Mouse (Mus musculus) fat pad, adult 2 months (tissue): ENCODE measurements around the gene Psmd1.

Experiments used
- DNase-seq: peaks from one replicate; pipeline ENCODE4 v3.0.0-alpha.2; 2011; ENCODE audit warnings: low read depth, low spot score; ENCODE audit errors: extremely low read depth

The Psmd1 gene

DNA sequence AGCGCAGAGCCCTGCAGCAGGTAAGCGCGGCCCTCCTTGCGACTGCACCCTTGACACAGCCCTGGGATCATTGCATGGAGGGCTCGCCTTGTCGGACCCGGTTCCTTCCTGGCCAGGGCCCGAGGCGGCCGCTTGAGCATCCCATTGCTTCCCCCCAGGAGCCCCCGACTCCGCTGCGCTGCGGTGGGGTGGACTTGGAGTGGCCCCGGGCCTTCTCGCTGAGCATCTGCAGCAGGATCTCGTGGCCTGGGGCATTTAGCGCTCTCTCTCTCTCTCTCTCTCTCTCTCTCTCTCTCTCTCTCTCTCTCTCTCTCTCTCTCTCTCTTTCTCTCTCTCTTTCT lies 90.6 kb downstream of the Psmd1 start:
- DNase-seq, result no peak

DNA sequence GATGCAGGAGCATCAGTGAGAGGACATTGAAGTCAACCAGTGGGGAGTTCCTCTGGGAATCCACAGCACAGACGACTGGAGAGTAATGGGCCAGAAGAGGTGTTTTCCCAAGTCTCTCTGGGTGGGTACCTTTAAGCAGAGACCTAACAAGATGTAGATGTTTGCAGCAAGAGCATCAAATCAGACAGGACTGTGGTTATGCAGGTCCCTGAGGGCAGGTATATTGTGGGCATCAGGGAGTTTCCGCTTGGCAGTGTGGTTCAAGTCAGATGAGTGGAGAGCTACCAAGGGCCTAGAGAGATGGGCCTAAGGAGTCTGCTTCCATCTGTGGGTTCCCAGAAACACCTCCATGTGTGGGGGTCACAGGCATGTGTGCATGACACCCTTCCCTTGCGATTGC lies 91.9 kb downstream of the Psmd1 start:
- no peak for DNase-seq

DNA sequence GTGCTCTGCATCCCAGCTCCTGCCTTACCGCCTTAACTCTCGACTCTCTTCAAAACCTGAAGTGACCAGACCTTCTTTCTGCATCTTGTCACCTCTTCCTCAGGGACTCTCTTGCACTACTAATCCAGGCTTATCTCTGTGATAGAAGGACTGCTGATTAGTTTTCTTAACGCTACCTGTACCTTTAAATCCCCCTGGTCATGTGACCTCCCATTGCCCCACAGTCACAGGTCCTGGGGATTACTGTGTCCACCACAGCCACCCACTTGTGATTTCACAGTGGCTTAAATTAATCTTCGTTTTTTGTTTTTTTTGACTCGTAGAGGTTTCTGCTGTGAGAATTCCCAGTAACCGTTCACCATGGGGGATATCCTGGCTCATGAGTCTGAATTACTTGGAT lies 92.4 kb downstream of the Psmd1 start:
- no peak for DNase-seq

DNA sequence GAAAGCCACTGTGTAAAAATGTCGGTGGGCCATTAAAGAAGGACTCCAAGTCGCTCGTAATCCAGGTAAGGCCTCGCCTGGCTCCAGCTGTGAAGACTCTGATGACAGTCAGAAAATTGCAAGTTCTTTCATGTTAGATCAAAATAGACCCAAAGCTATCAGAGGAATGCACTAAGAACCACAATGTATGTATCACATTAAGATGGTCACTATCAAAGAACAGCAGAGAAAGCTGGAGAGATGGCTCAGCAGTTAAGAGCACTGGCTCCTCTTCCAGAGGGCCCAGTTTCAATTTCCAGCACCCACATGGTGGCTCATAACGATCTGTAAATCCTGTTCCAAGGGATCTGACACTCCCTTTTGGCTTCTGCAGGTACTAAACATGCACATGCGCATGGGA lies 95.9 kb downstream of the Psmd1 start:
- DNase-seq, result no peak

DNA sequence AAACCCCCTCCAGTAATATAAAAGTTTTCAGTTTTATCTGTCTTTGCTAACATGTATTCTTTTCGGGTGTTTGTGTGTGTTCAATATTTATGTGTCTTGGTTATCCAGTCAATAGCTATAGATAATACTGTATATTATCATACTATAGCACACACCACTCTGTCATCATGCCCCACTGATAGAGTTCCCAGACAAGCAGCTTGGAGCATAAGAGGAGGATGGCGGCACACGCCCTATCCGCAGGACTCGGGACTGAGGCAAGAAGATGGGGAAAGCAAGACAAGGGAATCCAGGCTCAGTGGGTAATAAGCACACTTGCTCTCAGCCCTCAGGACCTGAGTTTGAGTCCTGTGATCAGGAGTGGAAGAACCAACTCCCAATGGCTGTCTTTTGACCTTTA lies 96.3 kb downstream of the Psmd1 start:
- DNase-seq, result no peak

DNA sequence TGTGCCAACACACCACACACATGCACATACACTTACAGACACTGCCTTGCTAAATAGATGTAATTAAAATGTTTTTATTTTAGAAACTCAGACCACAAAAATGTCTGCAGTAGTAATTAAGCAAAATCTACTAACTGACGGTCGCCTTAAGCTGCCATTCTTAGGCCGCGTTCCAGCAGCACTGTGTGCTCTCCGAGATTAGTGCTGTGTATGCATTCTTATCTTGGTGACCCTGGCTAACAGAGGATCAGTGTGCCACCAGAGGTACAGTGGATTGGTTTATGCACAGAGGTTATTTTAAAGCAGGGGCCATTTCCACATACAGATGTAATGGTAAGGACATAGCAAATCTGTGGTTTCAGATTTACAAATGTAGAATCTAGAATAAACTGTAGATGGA lies 96.9 kb downstream of the Psmd1 start:
- DNase-seq, result no peak

DNA sequence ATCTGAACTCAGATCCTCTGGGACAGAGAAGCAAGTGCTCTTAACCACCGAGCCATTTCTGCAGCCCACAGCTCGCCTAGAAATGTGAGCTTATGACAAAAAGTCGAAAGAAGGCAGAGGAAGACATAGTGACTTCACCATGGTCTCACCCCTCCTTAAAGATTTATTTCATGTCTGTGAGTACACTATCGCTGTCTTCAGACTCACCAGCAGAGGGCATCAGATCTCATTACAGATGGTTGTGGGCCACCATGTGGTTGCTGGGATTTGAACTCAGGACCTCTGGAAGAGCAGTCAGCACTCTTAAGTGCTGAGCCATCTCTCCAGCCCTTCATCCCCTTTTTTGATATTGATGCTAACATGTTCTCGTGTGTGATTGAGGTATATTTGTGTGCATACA lies 110.4 kb downstream of the Psmd1 start:
- DNase-seq, result no peak

DNA sequence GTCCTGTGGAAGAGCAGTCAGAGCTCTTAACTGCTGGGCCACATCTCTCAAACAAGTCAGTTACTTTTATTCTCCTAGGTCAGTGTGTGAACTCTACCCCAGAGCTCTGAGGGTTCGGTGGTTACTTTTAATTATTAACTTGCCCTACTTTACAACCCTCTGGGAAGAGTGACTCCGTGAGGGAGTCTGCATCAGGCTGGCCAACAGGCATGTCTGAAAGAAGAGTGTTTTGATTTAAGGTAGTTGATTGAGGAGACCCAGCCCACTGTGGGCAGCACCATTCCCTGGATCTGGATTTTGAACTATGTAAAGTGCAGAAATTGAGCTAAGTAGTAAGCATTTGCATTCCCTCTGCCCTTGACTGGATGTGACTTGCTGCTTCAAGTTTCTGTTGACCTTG lies 111.9 kb downstream of the Psmd1 start:
- DNase-seq, result no peak

DNA sequence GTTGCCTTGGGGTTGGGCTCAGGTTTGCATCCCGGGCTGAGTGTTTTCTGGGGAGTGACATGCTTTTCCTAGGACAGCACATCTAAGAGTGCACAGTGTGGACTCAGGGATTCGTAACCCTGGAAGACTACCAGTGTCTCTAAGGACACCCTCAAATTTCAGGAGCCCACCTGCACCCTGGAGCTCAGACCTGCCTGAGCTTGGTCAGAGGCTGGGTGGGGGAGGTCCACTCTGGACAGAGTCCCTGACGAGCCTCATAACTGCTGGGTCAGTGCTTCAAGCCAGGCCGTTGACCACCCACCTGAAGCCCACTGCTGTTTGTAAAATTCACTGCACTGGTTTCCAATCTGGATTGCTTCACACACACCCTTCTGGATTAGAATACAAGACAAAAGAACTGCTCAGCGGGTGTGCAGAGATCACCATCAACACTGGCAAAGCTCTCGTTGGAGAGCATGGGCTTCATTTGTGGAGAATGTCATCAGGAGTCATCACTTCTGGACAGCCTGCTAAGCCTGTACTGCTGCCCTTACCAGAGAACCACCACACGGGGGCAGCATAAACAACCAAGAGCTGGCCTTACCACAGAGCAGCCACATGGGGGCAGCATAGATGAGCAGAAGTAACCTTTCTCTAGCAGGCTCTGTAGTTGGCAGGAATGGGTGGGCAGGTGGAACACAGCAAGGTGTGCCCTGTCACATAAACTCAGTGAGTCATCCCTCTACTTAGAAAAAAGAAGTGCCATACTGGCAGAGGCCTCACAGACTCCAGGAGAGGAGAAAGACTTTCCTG lies 114.5 kb downstream of the Psmd1 start:
- peak; percentile 33 for DNase-seq

DNA sequence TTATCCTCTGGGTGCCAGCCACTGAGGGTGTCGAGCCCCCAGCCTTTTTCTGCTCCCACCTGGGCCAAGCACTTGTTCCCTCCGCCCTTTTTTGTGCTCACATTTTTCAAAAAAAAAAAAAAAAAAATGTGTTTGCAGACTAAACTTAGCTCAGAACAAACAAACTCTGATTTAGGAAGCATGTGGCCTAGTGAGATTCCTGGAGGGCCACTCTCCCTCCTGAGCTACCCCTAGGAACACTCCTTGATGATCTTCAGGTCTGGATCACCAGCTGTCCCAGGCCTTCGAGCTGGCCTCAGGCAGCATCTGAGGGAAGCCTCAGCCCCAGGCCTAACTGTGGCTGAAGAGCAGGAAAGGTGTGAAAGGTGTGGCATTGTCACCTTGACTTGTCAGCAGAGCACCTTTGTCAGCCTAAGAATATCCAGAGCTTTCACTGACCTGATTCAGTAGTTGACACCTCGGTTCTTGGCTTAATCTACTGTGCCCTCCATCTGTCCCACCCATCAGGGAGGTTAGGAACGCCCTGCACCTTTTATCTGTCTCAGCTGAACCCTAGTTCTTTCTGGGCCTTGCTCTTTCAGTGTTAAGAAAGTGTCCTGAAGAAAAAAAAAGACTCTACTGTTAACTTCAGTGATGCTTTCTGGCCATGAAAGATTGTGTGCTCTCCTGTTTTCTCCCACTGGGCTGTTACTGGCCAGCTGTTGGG lies 118.0 kb downstream of the Psmd1 start:
- no peak for DNase-seq

DNA sequence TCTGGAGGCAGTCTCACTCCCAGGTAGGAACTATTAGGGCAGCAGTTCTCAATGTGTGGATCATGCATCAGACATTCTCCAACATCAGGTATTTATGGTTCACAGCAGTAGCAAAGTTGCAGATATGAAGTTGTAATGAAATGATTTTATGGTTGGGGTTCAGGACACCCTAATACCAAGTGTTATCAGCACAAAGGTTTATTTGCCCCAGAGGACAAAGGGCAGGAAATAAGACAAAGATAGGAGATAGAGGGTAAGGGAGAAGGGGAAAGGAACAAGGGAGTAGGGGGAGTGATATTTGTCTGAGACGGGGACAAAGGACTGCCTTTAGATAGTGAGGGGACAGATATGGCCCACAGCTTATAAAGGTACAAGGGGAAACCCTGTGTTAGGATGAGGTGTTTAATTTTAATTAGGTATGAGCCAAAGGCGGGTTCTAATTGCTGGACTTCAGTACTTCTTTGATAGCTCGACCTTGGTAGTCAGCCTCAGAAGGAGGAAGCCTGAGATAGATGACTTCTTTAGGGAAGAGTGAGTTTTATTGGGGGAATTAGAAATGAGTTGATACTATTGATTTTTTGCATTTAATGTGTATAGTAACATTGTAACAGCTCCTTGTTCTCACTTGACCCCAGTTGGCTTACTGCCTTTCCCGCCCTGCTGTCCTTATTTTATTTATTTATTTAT lies 119.5 kb downstream of the Psmd1 start:
- no peak for DNase-seq

DNA sequence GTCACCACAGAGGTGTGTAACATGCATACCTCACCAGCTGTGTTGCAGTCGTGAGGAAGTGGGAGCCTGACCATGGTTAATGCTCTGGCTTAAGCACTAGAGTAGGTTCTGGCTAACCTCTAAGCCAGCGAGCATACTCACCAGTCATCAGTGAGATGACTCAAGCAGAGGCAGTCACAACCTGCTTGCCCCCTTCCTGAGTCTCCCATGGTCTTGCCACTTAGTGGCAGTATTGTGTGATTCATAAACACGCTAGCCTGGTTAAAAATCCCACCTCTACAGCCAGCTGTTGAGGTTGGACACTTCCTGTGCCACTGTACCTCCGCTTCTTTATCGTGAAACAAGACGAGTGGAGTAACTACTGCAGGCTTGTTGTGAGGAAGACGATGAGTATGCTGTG lies 122.6 kb downstream of the Psmd1 start:
- no peak for DNase-seq

DNA sequence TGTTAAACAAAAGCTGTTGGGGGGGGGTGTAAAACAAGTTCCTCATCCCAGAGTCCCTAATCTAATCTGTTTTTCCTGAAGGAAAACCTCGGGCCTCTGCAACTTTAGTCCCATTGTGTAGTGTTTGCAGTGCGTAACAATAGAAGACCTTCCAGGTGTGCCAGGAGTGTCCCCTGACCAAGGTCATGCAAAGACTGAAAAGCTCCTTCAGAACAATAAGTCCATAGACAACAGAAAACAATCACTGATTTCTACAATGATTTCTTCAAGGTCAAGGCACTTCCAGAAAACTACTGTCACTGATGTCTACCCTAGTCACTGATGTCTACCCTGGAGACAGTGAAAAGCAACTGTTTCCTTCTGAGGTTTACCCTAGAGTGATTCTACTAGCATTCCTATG lies 123.7 kb downstream of the Psmd1 start:
- no peak for DNase-seq

DNA sequence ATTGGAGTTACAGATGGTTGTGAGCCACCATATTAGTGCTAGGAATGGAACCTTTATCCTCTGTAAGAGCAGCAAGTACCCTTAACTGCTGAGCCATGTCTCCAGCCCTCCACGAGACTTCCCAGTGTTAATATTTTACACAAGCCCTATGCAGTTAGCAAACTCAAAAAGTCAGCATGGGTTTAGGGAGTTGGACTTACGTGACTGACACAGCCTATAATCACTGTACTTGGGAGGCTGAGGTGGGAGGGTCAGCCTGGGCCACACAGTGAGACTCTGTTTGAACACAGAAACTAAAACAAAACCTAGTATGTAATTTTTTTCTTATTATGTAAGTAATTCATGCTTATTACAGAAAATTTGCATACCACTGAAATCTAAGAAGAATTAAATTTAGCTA lies 124.1 kb downstream of the Psmd1 start:
- DNase-seq, result no peak
